Mouse (Mus musculus) megakaryocyte, embryonic 14.5 days (primary cell): ENCODE data around the gene 1700012B07Rik. TPM values are rescaled to one million over a fixed set of nuclear protein-coding genes. Genes with fewer than 3 reads are reported as not detected.

Experiments used
- H3K27me3 ChIP-seq: replicated peaks from 2 replicates; pipeline ENCODE3; 2012; ENCODE audit warnings: inconsistent platforms
- H3K36me3 ChIP-seq: replicated peaks from 2 replicates; pipeline ENCODE3; 2012; ENCODE audit warnings: low read length, inconsistent platforms, mixed read lengths
- H3K4me1 ChIP-seq: 2 replicates; pipeline ENCODE4 v1.6.1; 2012; ENCODE audit warnings: inconsistent platforms
- H3K4me3 ChIP-seq: replicated peaks from 2 replicates; pipeline ENCODE3; 2012; ENCODE audit warnings: moderate library complexity, mild to moderate bottlenecking, inconsistent platforms
- H3K9me3 ChIP-seq: 2 replicates; pipeline ENCODE4 v1.6.1; 2012; ENCODE audit warnings: inconsistent platforms
- FLI1 ChIP-seq: IDR thresholded peaks from 2 replicates; pipeline ENCODE4 v1.6.1; 2012; ENCODE audit warnings: low read length, inconsistent platforms, mixed read lengths
- GATA1 ChIP-seq: IDR thresholded peaks from 3 replicates; pipeline ENCODE4 v1.6.1; 2012; ENCODE audit warnings: mixed read lengths, low read length, inconsistent platforms, borderline replicate concordance
- polyA plus RNA-seq: library from polyadenylated mRNA; stranded (reverse); fragments of >175 nt; gene quantifications from 2 replicates; pipeline ENCODE4 v1.2.3, GENCODE M21; 2012; ENCODE audit warnings: low replicate concordance; ENCODE audit not compliant: insufficient read depth

Gene 1700012B07Rik
- polyA plus RNA-seq, 1 experiment: not detected

DNA sequence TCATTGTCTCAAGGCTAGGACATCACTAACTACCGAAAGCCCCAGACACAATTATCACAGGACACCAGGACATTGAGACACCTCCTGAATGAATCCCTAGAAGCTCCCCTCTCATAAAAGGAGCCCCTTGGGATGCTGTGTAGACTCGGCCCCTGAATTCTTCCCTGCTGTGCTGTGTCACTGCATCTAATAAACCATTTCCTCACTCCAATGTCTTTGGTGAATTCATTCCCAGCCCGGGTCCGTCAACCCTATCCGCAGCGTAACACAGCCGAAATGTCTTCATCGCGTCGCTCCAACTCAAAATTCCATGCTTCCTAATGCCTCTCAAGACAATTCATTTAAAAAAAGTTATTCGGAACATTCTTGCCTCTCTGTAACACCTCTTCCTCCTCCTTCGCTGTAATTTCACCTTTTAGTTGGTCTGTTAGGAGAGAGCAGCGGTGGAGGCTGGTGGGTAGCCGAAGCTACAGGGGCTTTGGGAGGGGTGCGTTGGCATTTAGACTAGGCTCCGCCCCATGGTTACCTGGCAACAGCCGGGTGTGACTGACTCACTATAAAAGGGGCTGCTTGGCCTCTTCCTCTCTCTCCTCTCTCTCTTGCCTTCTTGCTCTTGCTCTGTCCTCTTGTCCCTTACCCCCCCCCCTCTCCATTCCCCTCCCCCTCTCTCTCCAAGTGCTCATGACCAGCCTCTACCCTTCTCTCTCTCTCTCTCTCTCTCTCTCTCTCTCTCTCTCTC, 25.6 kb upstream of the 1700012B07Rik start:
- no peak for TF ChIP-seq FLI1
- no peak for TF ChIP-seq GATA1
- Histone ChIP-seq H3K9me3 (0 out of 2 replicates have a peak, but pooled peaks cover 5% of the 10 kb centered on the region), H3K4me1 (peaks cover 55% of the 10 kb centered on the region), H3K27me3 (no peaks in the 10 kb centered on the region), H3K4me3 (no peak overlapping the region), H3K36me3 (peaks cover 6% of the 10 kb centered on the region)

DNA sequence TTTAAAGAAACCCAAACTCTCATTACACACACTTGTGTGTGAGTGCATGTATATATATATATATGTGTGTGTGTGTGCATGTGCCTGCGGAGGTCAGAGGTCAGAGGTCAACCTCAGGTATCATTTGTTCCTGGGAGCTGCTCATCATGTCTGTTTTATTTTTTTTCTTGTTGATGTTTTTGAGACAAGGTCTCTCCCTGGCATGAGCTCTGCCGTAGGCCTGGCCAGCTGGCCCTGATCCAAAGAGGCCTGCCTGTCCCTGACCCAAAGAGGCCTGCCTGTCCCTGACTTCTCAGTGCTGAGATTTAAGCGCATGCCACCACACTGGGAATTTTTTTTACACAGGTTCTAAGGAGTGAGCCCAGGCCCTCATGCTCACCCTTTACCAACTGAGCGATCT, 24.1 kb upstream of the 1700012B07Rik start:
- Histone ChIP-seq H3K9me3 (0 out of 2 replicates have a peak, but pooled peaks cover 5% of the 10 kb centered on the region), H3K4me1 (peaks cover 47% of the 10 kb centered on the region), H3K27me3 (no peaks in the 10 kb centered on the region), H3K36me3 (peaks cover 6% of the 10 kb centered on the region), H3K4me3 (no peak overlapping the region)
- TF ChIP-seq GATA1 (no peak), FLI1 (no peak)

DNA sequence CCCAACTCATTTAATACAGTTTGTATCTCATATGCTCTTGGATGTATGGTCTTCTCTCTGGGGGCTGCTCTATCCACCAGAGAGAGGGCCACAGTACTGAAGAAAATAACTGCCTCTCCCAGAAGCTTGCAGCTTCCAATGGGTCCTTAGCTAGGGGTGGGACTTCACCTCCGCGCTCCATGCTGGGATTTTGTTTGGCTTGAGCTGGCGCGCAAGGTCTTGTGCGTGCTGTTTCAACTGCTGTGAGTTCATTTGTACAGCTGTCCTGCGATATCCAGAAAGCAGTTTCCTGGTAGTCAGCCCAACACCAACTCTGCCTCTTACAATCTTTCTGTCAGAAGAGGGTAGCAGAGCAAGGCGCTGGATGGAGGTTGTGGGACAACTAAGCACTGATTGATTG, 18.5 kb upstream of the 1700012B07Rik start:
- Histone ChIP-seq H3K9me3 (peaks cover 2% of the 10 kb centered on the region), H3K4me1 (peaks cover 30% of the 10 kb centered on the region), H3K36me3 (no peaks in the 10 kb centered on the region), H3K4me3 (no peak overlapping the region), H3K27me3 (no peaks in the 10 kb centered on the region)
- TF ChIP-seq GATA1: no peak
- TF ChIP-seq FLI1: no peak

DNA sequence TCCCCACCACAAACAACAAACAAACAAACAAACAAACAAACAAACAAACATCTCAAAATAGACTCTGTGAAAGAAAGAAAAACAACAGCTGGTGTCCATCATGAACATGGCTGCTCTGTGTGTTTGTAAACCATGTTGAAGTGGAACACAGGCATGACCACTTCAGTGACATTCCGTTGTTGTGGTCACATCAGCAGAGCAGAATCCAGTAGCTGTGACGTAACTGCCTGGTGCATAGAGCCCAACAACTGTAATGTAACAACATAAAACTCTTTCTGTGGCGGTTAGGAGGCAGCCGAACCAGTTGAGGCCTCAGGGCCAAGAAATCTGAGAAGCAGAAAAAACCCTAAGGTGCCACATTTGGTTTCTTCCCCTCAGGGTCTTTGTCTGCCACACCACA, 17.8 kb upstream of the 1700012B07Rik start:
- no peak for TF ChIP-seq FLI1
- Histone ChIP-seq H3K9me3 (peaks cover 9% of the 10 kb centered on the region), H3K27me3 (no peaks in the 10 kb centered on the region), H3K36me3 (no peaks in the 10 kb centered on the region), H3K4me3 (no peak overlapping the region), H3K4me1 (peaks cover 30% of the 10 kb centered on the region)

DNA sequence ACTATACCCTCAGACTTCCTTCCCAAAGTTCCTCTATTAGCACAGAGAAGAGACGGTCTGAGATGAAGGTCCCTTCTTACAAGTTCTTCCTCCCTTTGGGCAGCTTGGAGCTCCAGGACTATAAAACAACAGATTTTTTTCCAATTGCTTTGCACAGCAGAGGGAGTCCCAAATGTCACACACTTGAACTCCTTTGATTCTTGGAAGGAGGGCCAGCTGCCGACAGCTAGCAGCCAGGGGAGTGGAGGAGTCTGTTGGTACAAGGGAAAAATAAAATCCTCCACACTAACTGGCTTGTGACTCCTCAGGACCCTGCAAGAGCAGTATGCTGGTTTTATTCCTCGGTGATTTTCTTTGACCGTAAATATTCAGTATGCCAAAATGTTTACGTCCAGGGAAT, 16.6 kb upstream of the 1700012B07Rik start:
- Histone ChIP-seq H3K9me3 (peaks cover 14% of the 10 kb centered on the region), H3K27me3 (no peaks in the 10 kb centered on the region), H3K4me1 (peaks cover 24% of the 10 kb centered on the region), H3K36me3 (no peaks in the 10 kb centered on the region), H3K4me3 (no peak overlapping the region)
- TF ChIP-seq FLI1 (no peak), GATA1 (no peak)

DNA sequence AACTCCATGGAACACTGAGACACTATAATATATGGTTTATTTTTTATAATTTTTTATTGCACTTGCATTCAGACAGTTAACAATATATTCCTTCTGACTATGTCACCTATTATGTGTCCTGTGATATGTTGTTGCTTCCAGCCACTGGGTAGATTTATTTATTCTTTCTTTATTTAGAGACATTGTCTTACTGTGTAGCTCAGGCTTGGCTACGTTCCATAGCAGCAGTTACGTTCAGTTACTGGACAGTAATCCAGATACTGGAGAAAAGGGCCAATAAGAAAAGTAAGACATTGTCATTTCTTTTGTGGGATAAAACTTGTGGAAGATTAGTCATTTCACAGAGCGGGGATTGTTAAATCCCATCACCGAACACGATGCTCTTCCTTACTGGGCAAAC, 2.5 kb upstream of the 1700012B07Rik start:
- H3K9me3 ChIP-seq: peaks cover 5% of the 10 kb centered on the region; the same call in 1 of the 2 replicates
- peaks cover 3% of the 10 kb centered on the region for H3K27me3 ChIP-seq
- peaks cover 7% of the 10 kb centered on the region for H3K4me1 ChIP-seq
- no peaks in the 10 kb centered on the region for H3K36me3 ChIP-seq
- TF ChIP-seq GATA1 (no peak), FLI1 (no peak)
- H3K4me3 ChIP-seq: no peak overlapping the region

DNA sequence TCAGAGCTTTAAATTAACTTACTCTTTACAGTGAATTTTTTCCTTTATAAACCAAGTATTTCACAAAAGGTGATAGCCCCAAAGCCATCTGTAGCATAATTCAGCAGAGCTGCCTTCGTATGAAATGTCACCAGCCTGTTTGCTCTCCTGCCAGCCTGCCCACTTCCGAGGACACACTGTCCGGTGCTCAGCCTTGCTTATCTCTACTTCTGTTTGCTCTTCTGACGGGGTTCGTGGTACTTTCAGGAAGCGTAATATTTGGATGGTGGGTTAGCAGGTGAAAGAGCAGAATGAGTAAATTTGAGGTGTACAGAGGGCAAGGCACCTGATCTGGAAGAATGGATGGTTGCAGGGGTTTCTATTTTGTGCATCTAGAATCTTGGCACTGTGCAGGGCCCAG, 5.6 kb downstream of the 1700012B07Rik start:
- peak overlapping the region; percentile 74 for H3K4me3 ChIP-seq
- no peak for TF ChIP-seq FLI1
- peaks cover 8% of the 10 kb centered on the region for H3K27me3 ChIP-seq
- peaks cover 32% of the 10 kb centered on the region for H3K4me1 ChIP-seq
- no peaks in the 10 kb centered on the region for H3K36me3 ChIP-seq
- peaks cover 6% of the 10 kb centered on the region; the same call in 1 of the 2 replicates for H3K9me3 ChIP-seq

DNA sequence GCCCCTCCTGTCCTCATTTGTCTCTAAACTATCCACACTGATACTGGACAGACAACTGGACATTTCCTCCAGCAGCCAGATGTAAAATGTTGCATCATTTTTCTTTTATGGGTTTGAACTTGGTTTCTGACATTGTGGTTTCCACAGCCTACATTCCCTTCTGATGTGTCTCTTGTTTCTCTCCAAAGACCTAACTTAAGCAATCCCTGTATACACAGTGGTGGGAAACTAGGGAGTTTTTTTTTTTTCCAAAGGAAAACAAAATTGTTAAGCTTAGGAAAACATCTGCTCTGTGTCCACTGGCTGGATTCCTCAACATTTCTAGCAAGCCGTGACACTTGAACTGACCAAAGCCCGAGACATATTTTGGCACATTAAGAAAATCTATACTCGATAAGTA, 10.4 kb downstream of the 1700012B07Rik start:
- Histone ChIP-seq H3K36me3 (no peaks in the 10 kb centered on the region), H3K27me3 (peaks cover 2% of the 10 kb centered on the region), H3K9me3 (peaks cover 7% of the 10 kb centered on the region; the same call in 1 of the 2 replicates), H3K4me3 (no peak overlapping the region), H3K4me1 (peaks cover 17% of the 10 kb centered on the region)
- TF ChIP-seq FLI1 (no peak), GATA1 (no peak)

DNA sequence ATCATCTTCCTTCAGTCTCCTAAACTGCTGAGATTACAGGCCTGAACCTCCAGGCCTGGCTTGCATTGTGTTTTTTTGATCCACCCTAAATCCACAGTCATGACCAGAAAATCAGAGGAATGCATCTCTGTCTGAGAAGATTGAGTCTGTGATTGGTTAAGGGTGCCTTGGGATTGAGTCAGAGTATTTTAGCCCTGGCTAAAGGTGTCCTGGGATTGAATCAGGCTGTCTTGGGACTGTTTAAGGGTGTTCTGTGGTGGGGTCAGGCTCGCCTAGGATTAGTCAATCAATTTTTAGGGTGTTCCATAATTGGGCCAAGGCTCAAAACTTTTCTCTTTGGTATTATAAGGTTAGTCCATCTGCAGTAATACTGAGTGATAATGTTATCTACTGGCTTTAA, 10.9 kb downstream of the 1700012B07Rik start:
- Histone ChIP-seq H3K4me3 (no peak overlapping the region), H3K4me1 (peaks cover 12% of the 10 kb centered on the region), H3K36me3 (no peaks in the 10 kb centered on the region), H3K9me3 (peaks cover 7% of the 10 kb centered on the region; the same call in 1 of the 2 replicates), H3K27me3 (peaks cover 2% of the 10 kb centered on the region)
- TF ChIP-seq GATA1 (no peak), FLI1 (no peak)

DNA sequence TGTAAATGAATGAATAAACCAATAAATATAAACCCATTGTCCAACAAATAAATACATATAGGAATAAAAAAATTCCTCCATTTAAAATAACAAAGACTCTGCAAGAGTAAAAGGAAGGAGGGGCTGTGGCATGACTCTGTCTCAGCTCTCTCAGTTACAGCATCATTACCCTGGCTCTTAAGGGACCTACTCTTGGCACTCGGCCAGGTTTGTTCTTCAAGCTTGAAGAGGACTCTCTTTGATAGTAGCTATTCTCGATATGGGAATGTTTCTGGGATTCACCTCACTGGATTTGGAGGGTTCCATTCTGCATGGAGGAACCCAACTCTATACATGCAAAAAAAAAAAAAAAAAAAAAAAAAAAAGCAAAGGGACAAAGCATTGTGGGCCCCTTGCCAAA, 16.1 kb downstream of the 1700012B07Rik start:
- TF ChIP-seq GATA1 (no peak), FLI1 (no peak)
- peaks cover 14% of the 10 kb centered on the region for H3K27me3 ChIP-seq
- no peak overlapping the region for H3K4me3 ChIP-seq
- peaks cover 5% of the 10 kb centered on the region; the same call in 1 of the 2 replicates for H3K4me1 ChIP-seq
- peaks cover 47% of the 10 kb centered on the region for H3K9me3 ChIP-seq
- peaks cover 2% of the 10 kb centered on the region for H3K36me3 ChIP-seq
